Mouse (Mus musculus) ovary, adult 18-20 months (tissue): ENCODE data around the gene Atp23.
"Not testable (repeated sequence)": the region's sequence is repeated elsewhere in the genome, so short reads cannot be mapped to it uniquely, and the experiment has no call there.

Experiments used
- DNase-seq: peaks from one replicate; pipeline ENCODE4 v3.0.0; 2022; ENCODE audit warnings: low spot score, mixed read lengths

Atp23 gene

GRCm38 (mm10) chr10:126826216-126826615, 74.9 kb downstream of the Atp23 start:
- DNase-seq, result not testable (repeated sequence)

DNA sequence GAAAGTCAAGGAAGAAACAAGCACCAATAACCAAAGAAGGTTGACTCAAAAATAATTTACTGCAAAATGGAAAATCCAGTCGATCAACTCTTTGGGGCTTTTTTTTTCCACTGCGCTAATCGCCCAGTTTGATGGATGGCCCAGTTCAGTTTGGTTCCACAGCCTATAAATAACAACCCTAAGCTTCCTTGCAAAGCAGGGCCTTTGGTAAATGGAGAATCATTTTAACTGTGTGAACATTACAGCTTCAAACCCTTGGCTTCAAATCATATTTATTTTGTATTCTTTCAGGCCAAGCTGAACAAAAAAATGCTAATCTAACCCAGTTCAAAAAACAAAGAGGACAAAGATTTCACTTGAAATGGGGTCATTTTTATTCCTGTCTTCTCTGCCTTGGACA, 78.7 kb downstream of the Atp23 start:
- DNase-seq, result no peak
